Mouse (Mus musculus) testis, adult 2 months (tissue): ENCODE measurements around the gene Bmpr1b.

Experiments used
- CTCF ChIP-seq: fragments of 200-500 bp; IDR thresholded peaks from 2 replicates; pipeline ENCODE4 v1.5.1; 2012; ENCODE audit warnings: low read depth, mild to moderate bottlenecking, inconsistent platforms, low read length, moderate library complexity; ENCODE audit not compliant: control insufficient read depth, insufficient read depth, insufficient replicate concordance
- POLR2A ChIP-seq: fragments of 200-500 bp; IDR thresholded peaks from 2 replicates; pipeline ENCODE4 v1.6.1; 2012; ENCODE audit warnings: low read depth, mild to moderate bottlenecking, inconsistent platforms, low read length, moderate library complexity; ENCODE audit not compliant: control insufficient read depth

GRCm38 (mm10) chr3:141814776-141815175 lies 354.4 kb downstream of the Bmpr1b start:
- TF ChIP-seq CTCF, result no peak
- no peak for TF ChIP-seq POLR2A
